Mouse (Mus musculus): ENCODE data around the gene 1700001P01Rik. TPM values are rescaled to one million over a fixed set of nuclear protein-coding genes. Genes with fewer than 3 reads are reported as not detected.
"Not testable (repeated sequence)": the region's sequence is repeated elsewhere in the genome, so short reads cannot be mapped to it uniquely, and the experiment has no call there.

Gene 1700001P01Rik
- total and polyA plus RNA-seq, 2 experiments from 2014 or later: 0.27 TPM; not detected in 1

- H3K36me3 ChIP-seq (ENCODE audit: insufficient read depth): no peaks in the 10 kb centered on the region
- no peak for TF ChIP-seq CTCF (IDR thresholded peaks at IDR 0.05; ENCODE audit: low read depth)
- no peaks in the 10 kb centered on the region for H3K9me3 ChIP-seq (ENCODE audit: low read length)
- no peak for ATAC-seq
- no peak overlapping the region for H3K27ac ChIP-seq (ENCODE audit: low read depth, low read length)
- no peaks in the 10 kb centered on the region for H3K27me3 ChIP-seq (ENCODE audit: insufficient read depth, low read length)
- H3K4me1 ChIP-seq (ENCODE audit: insufficient read depth): peaks cover 18% of the 10 kb centered on the region
- no peak overlapping the region for H3K9ac ChIP-seq
- no peak overlapping the region for H3K4me3 ChIP-seq (ENCODE audit: low read depth, low read length)
- DNase-seq: no peak
- 35% methylated on average over 7 of the region's 7 CpGs for WGBS
- no peak overlapping the region for H3K4me2 ChIP-seq (ENCODE audit: low read depth)
These were observed 35.5 kb downstream of the 1700001P01Rik start for GRCm38 (mm10) chr11:97740190-97740589.

GRCm38 (mm10) chr11:97739155-97739554 is 36.6 kb downstream of the 1700001P01Rik start:
- Histone ChIP-seq H3K9ac (no peak overlapping the region), H3K27ac (ENCODE audit: low read depth, low read length) (no peak overlapping the region), H3K36me3 (ENCODE audit: insufficient read depth) (no peaks in the 10 kb centered on the region), H3K4me2 (ENCODE audit: low read depth) (no peak overlapping the region), H3K27me3 (ENCODE audit: insufficient read depth, low read length) (no peaks in the 10 kb centered on the region), H3K4me1 (ENCODE audit: insufficient read depth) (peaks cover 18% of the 10 kb centered on the region), H3K4me3 (ENCODE audit: low read depth, low read length) (no peak overlapping the region), H3K9me3 (ENCODE audit: low read length) (no peaks in the 10 kb centered on the region)
- TF ChIP-seq CTCF (IDR thresholded peaks at IDR 0.05; ENCODE audit: low read depth): peak; percentile 29
- ATAC-seq (no peak), DNase-seq (no peak)
- 92% methylated on average over 3 of the region's 3 CpGs for WGBS

GRCm38 (mm10) chr11:97738703-97739102 is 37.0 kb downstream of the 1700001P01Rik start:
- H3K27ac ChIP-seq (ENCODE audit: low read depth, low read length): no peak overlapping the region
- H3K4me1 ChIP-seq (ENCODE audit: insufficient read depth): peaks cover 17% of the 10 kb centered on the region
- H3K36me3 ChIP-seq (ENCODE audit: insufficient read depth): no peaks in the 10 kb centered on the region
- no peaks in the 10 kb centered on the region for H3K9me3 ChIP-seq (ENCODE audit: low read length)
- no peak overlapping the region for H3K4me2 ChIP-seq (ENCODE audit: low read depth)
- peak; percentile 46 for TF ChIP-seq CTCF (IDR thresholded peaks at IDR 0.05; ENCODE audit: low read depth)
- ATAC-seq (no peak), DNase-seq (no peak)
- WGBS: 67% methylated on average over 6 of the region's 6 CpGs
- no peak overlapping the region for H3K9ac ChIP-seq
- no peak overlapping the region for H3K4me3 ChIP-seq (ENCODE audit: low read depth, low read length)
- no peaks in the 10 kb centered on the region for H3K27me3 ChIP-seq (ENCODE audit: insufficient read depth, low read length)

- Histone ChIP-seq H3K9ac (no peak overlapping the region), H3K4me2 (ENCODE audit: low read depth) (no peak overlapping the region), H3K4me3 (ENCODE audit: low read depth, low read length) (no peak overlapping the region), H3K27ac (ENCODE audit: low read depth, low read length) (no peak overlapping the region), H3K9me3 (ENCODE audit: low read length) (no peaks in the 10 kb centered on the region), H3K27me3 (ENCODE audit: insufficient read depth, low read length) (no peaks in the 10 kb centered on the region), H3K36me3 (ENCODE audit: insufficient read depth) (no peaks in the 10 kb centered on the region; the same call in 1 of the 2 replicates), H3K4me1 (ENCODE audit: insufficient read depth) (peaks cover 6% of the 10 kb centered on the region; the same call in 1 of the 2 replicates)
- ATAC-seq (no peak), DNase-seq (no peak)
- no peak for TF ChIP-seq CTCF (IDR thresholded peaks at IDR 0.05; ENCODE audit: low read depth)
- WGBS: 43% methylated on average over 4 of the region's 4 CpGs
These were observed 38.1 kb downstream of the 1700001P01Rik start for GRCm38 (mm10) chr11:97737600-97737999.

GRCm38 (mm10) chr11:97736645-97737044 is 39.1 kb downstream of the 1700001P01Rik start:
- 90% methylated on average over 5 of the region's 5 CpGs for WGBS
- no peaks in the 10 kb centered on the region for H3K27me3 ChIP-seq (ENCODE audit: insufficient read depth, low read length)
- H3K9me3 ChIP-seq (ENCODE audit: low read length): no peaks in the 10 kb centered on the region
- H3K4me1 ChIP-seq (ENCODE audit: insufficient read depth): no peaks in the 10 kb centered on the region
- TF ChIP-seq CTCF (IDR thresholded peaks at IDR 0.05; ENCODE audit: low read depth): no peak
- ATAC-seq (no peak), DNase-seq (no peak)
- no peak overlapping the region for H3K4me2 ChIP-seq (ENCODE audit: low read depth)
- H3K4me3 ChIP-seq (ENCODE audit: low read depth, low read length): no peak overlapping the region
- H3K9ac ChIP-seq: no peak overlapping the region
- peaks cover 6% of the 10 kb centered on the region; the same call in 1 of the 2 replicates for H3K36me3 ChIP-seq (ENCODE audit: insufficient read depth)
- H3K27ac ChIP-seq (ENCODE audit: low read depth, low read length): no peak overlapping the region

- WGBS: 87% methylated on average over 5 of the region's 5 CpGs
- ATAC-seq; DNase-seq; H3K27me3 ChIP-seq (ENCODE audit: insufficient read depth, low read length); H3K27ac ChIP-seq (ENCODE audit: low read depth, low read length); H3K4me1 ChIP-seq (ENCODE audit: insufficient read depth); H3K9ac ChIP-seq; H3K9me3 ChIP-seq (ENCODE audit: low read length); H3K4me3 ChIP-seq (ENCODE audit: low read depth, low read length); H3K4me2 ChIP-seq (ENCODE audit: low read depth): not testable (repeated sequence)
- peaks cover 20% of the 10 kb centered on the region for H3K36me3 ChIP-seq (ENCODE audit: insufficient read depth)
These were observed 40.9 kb downstream of the 1700001P01Rik start for GRCm38 (mm10) chr11:97734810-97735209.

GRCm38 (mm10) chr11:97733689-97734088 is 42.0 kb downstream of the 1700001P01Rik start:
- no peak for TF ChIP-seq CTCF (IDR thresholded peaks at IDR 0.05; ENCODE audit: low read depth)
- Histone ChIP-seq H3K4me1 (ENCODE audit: insufficient read depth) (no peaks in the 10 kb centered on the region), H3K36me3 (ENCODE audit: insufficient read depth) (peaks cover 31% of the 10 kb centered on the region), H3K9ac (no peak overlapping the region), H3K4me2 (ENCODE audit: low read depth) (no peak overlapping the region), H3K4me3 (ENCODE audit: low read depth, low read length) (no peak overlapping the region), H3K27ac (ENCODE audit: low read depth, low read length) (no peak overlapping the region), H3K9me3 (ENCODE audit: low read length) (no peaks in the 10 kb centered on the region), H3K27me3 (ENCODE audit: insufficient read depth, low read length) (no peaks in the 10 kb centered on the region)
- no peak for ATAC-seq
- 40% methylated on average over 10 of the region's 10 CpGs for WGBS
- no peak for DNase-seq
